In the genomic region with DNA sequence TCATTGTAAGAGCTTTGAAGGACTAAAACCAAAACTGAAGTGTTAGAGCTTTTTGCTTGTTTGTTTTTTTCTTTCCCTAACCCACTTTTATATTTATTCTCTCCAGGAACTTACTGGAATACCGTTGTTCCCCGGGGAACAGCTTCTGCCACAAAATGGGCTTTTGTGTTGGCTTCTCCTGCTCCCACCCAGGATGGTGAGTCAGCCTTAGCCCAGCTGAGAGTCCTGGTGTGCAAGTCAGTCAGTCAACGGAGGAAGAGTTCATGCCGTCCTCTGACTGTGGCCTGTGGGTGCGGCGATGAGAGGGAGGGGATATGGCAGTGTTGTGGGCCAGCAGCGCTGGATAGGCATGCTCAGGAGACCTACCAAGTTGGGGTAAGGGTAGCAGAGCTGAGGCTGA, we compare ENCODE assay signal across 16 mouse cellular contexts.
"Had no signal": no experiment of that assay in that cellular context is flagged by ENCODE, and none has a peak within 500 bp of the region (broad histone marks: within the 10 kb centered on the region; RNA-seq: fewer than 3 reads in every experiment).

No protein-coding gene starts in this region.

- ATAC-seq: liver, embryonic 12.5 days; midbrain, embryonic 15.5 days had no signal

- DNase-seq: kidney, adult 2 months; kidney, postnatal 25 days; liver; lung, adult 18-20 months; lung, postnatal 10 days; lung, postnatal 36 days; thymus, adult 18-20 months; thymus, postnatal 36 days had no signal

- H3K4me1 ChIP-seq: limb, embryonic 12.5 days; lung, embryonic 15.5 days; midbrain, embryonic 12.5 days; midbrain, embryonic 15.5 days; neural tube, embryonic 13.5 days had no signal

- H3K4me3 ChIP-seq: limb, embryonic 12.5 days; liver, embryonic 12.5 days; liver, embryonic 15.5 days; lung, embryonic 15.5 days; midbrain, embryonic 12.5 days; midbrain, embryonic 15.5 days; neural tube, embryonic 13.5 days had no signal

- H3K27ac ChIP-seq: kidney, postnatal 0 days; limb, embryonic 12.5 days; liver, embryonic 12.5 days; liver, embryonic 15.5 days; lung, embryonic 15.5 days; midbrain, embryonic 12.5 days; midbrain, embryonic 15.5 days; neural tube, embryonic 13.5 days had no signal

- H3K9me3 ChIP-seq: limb, embryonic 12.5 days; liver, embryonic 12.5 days; liver, embryonic 15.5 days; lung, embryonic 15.5 days; midbrain, embryonic 12.5 days; midbrain, embryonic 15.5 days; neural tube, embryonic 13.5 days had no signal

- H3K27me3 ChIP-seq: limb, embryonic 12.5 days; liver, embryonic 12.5 days; liver, embryonic 15.5 days; lung, embryonic 15.5 days; midbrain, embryonic 12.5 days; midbrain, embryonic 15.5 days; neural tube, embryonic 13.5 days had no signal
